Mouse (Mus musculus): ENCODE results near the gene Tnfrsf1a. TPM values are rescaled to one million over a fixed set of nuclear protein-coding genes. Genes with fewer than 3 reads are reported as not detected.

Gene Tnfrsf1a
- polyA plus RNA-seq, 1 experiment from 2014 or later, result 82.6 TPM

- Histone ChIP-seq H3K9me3 (replicated peaks; ENCODE audit: control insufficient read depth, low read length) (no peaks in the 10 kb centered on the region), H3K4me1 (ENCODE audit: control insufficient read depth, insufficient read depth, low read length) (peaks cover 53% of the 10 kb centered on the region), H3K4me2 (ENCODE audit: low read depth, low read length) (peak overlapping the region; percentile 72), H3K4me3 (replicated peaks; ENCODE audit: low read length) (peak overlapping the region; percentile 90), H3K36me3 (ENCODE audit: control insufficient read depth, insufficient read depth, low read length) (no peaks in the 10 kb centered on the region), H3K27me3 (ENCODE audit: control insufficient read depth, insufficient read depth, low read length) (no peaks in the 10 kb centered on the region), H3K27ac (ENCODE audit: low read length) (peak overlapping the region; percentile 92), H3K9ac (ENCODE audit: low read length) (peak overlapping the region; percentile 95)
- no peak for ATAC-seq (ENCODE audit: insufficient read depth, low FRiP score)
- 3% methylated on average over 20 of the region's 20 CpGs for WGBS
Measured at GRCm38 (mm10) chr6:125350231-125350994, 1.3 kb downstream of the Tnfrsf1a start.

- Histone ChIP-seq H3K4me1 (ENCODE audit: control insufficient read depth, insufficient read depth, low read length) (peaks cover 53% of the 10 kb centered on the region), H3K4me2 (ENCODE audit: low read depth, low read length) (peak overlapping the region; percentile 72)
- 64% methylated on average over 2 of the region's 2 CpGs for WGBS
Measured at GRCm38 (mm10) chr6:125350995-125351324, 1.8 kb downstream of the Tnfrsf1a start.

GRCm38 (mm10) chr6:125351368-125352045 is 2.3 kb downstream of the Tnfrsf1a start:
- H3K4me2 ChIP-seq (ENCODE audit: low read depth, low read length), result peak overlapping the region; percentile 72
- H3K27me3 ChIP-seq (ENCODE audit: control insufficient read depth, insufficient read depth, low read length), result no peaks in the 10 kb centered on the region
- H3K4me1 ChIP-seq (ENCODE audit: control insufficient read depth, insufficient read depth, low read length), result peaks cover 58% of the 10 kb centered on the region
- no peak for ATAC-seq (ENCODE audit: insufficient read depth, low FRiP score)
- H3K36me3 ChIP-seq (ENCODE audit: control insufficient read depth, insufficient read depth, low read length), result no peaks in the 10 kb centered on the region
- 0 out of 2 replicates have a peak overlapping the region, but pooled peaks have one; percentile 12 for H3K27ac ChIP-seq (ENCODE audit: low read length)
- peak overlapping the region; percentile 90 for H3K4me3 ChIP-seq (replicated peaks; ENCODE audit: low read length)
- H3K9me3 ChIP-seq (replicated peaks; ENCODE audit: control insufficient read depth, low read length), result no peaks in the 10 kb centered on the region
- 51% methylated on average over 8 of the region's 8 CpGs for WGBS
- H3K9ac ChIP-seq (ENCODE audit: low read length), result peak overlapping the region; percentile 36; the same call in 1 of the 2 replicates

More at GRCm38 (mm10) chr6:125350995-125351324, 1.8 kb downstream of the Tnfrsf1a start:
- Histone ChIP-seq H3K9me3 (replicated peaks; ENCODE audit: control insufficient read depth, low read length) (no peaks in the 10 kb centered on the region), H3K4me3 (replicated peaks; ENCODE audit: low read length) (peak overlapping the region; percentile 90), H3K27ac (ENCODE audit: low read length) (peak overlapping the region; percentile 92; the same call in 1 of the 2 replicates), H3K9ac (ENCODE audit: low read length) (peak overlapping the region; percentile 95), H3K27me3 (ENCODE audit: control insufficient read depth, insufficient read depth, low read length) (no peaks in the 10 kb centered on the region), H3K36me3 (ENCODE audit: control insufficient read depth, insufficient read depth, low read length) (no peaks in the 10 kb centered on the region)
- ATAC-seq (ENCODE audit: insufficient read depth, low FRiP score), result no peak

- Histone ChIP-seq H3K4me1 (ENCODE audit: control insufficient read depth, insufficient read depth, low read length) (peaks cover 61% of the 10 kb centered on the region), H3K4me2 (ENCODE audit: low read depth, low read length) (peak overlapping the region; percentile 72), H3K36me3 (ENCODE audit: control insufficient read depth, insufficient read depth, low read length) (no peaks in the 10 kb centered on the region), H3K4me3 (replicated peaks; ENCODE audit: low read length) (0 out of 2 replicates have a peak overlapping the region, but pooled peaks have one; percentile 90), H3K27ac (ENCODE audit: low read length) (0 out of 2 replicates have a peak overlapping the region, but pooled peaks have one; percentile 12), H3K27me3 (ENCODE audit: control insufficient read depth, insufficient read depth, low read length) (no peaks in the 10 kb centered on the region), H3K9me3 (replicated peaks; ENCODE audit: control insufficient read depth, low read length) (no peaks in the 10 kb centered on the region), H3K9ac (ENCODE audit: low read length) (peak overlapping the region; percentile 36; the same call in 1 of the 2 replicates)
- WGBS, result 57% methylated on average over 5 of the region's 5 CpGs
- no peak for ATAC-seq (ENCODE audit: insufficient read depth, low FRiP score)
Measured at GRCm38 (mm10) chr6:125352046-125352384, 2.9 kb downstream of the Tnfrsf1a start.

- no peak overlapping the region for H3K9ac ChIP-seq (ENCODE audit: low read length)
- peaks cover 2% of the 10 kb centered on the region; the same call in 1 of the 2 replicates for H3K36me3 ChIP-seq (ENCODE audit: control insufficient read depth, insufficient read depth, low read length)
- 66% methylated on average over 4 of the region's 4 CpGs for WGBS
- 0 out of 2 replicates have a peak overlapping the region, but pooled peaks have one; percentile 33 for H3K4me2 ChIP-seq (ENCODE audit: low read depth, low read length)
- peaks cover 61% of the 10 kb centered on the region for H3K4me1 ChIP-seq (ENCODE audit: control insufficient read depth, insufficient read depth, low read length)
- no peaks in the 10 kb centered on the region for H3K9me3 ChIP-seq (replicated peaks; ENCODE audit: control insufficient read depth, low read length)
- no peak for ATAC-seq (ENCODE audit: insufficient read depth, low FRiP score)
- no peak overlapping the region for H3K4me3 ChIP-seq (replicated peaks; ENCODE audit: low read length)
- H3K27me3 ChIP-seq (ENCODE audit: control insufficient read depth, insufficient read depth, low read length), result no peaks in the 10 kb centered on the region
- no peak overlapping the region for H3K27ac ChIP-seq (ENCODE audit: low read length)
Measured at GRCm38 (mm10) chr6:125352811-125353210, 3.6 kb downstream of the Tnfrsf1a start.

- H3K9ac ChIP-seq (ENCODE audit: low read length), result no peak overlapping the region
- no peak for ATAC-seq (ENCODE audit: insufficient read depth, low FRiP score)
- 0 out of 2 replicates have a peak overlapping the region, but pooled peaks have one; percentile 33 for H3K4me2 ChIP-seq (ENCODE audit: low read depth, low read length)
- H3K27me3 ChIP-seq (ENCODE audit: control insufficient read depth, insufficient read depth, low read length), result no peaks in the 10 kb centered on the region
- H3K27ac ChIP-seq (ENCODE audit: low read length), result 0 out of 2 replicates have a peak overlapping the region, but pooled peaks have one; percentile 53
- H3K4me1 ChIP-seq (ENCODE audit: control insufficient read depth, insufficient read depth, low read length), result peaks cover 61% of the 10 kb centered on the region
- H3K4me3 ChIP-seq (replicated peaks; ENCODE audit: low read length), result no peak overlapping the region
- H3K9me3 ChIP-seq (replicated peaks; ENCODE audit: control insufficient read depth, low read length), result no peaks in the 10 kb centered on the region
- H3K36me3 ChIP-seq (ENCODE audit: control insufficient read depth, insufficient read depth, low read length), result peaks cover 6% of the 10 kb centered on the region
- WGBS, result 82% methylated on average over 11 of the region's 11 CpGs
Measured at GRCm38 (mm10) chr6:125353221-125353620, 4.1 kb downstream of the Tnfrsf1a start.

GRCm38 (mm10) chr6:125353655-125354054 is 4.5 kb downstream of the Tnfrsf1a start:
- Histone ChIP-seq H3K27ac (ENCODE audit: low read length) (peak overlapping the region; percentile 53), H3K4me3 (replicated peaks; ENCODE audit: low read length) (no peak overlapping the region), H3K9ac (ENCODE audit: low read length) (peak overlapping the region; percentile 24; the same call in 1 of the 2 replicates), H3K27me3 (ENCODE audit: control insufficient read depth, insufficient read depth, low read length) (no peaks in the 10 kb centered on the region), H3K36me3 (ENCODE audit: control insufficient read depth, insufficient read depth, low read length) (peaks cover 10% of the 10 kb centered on the region), H3K4me1 (ENCODE audit: control insufficient read depth, insufficient read depth, low read length) (peaks cover 61% of the 10 kb centered on the region), H3K9me3 (replicated peaks; ENCODE audit: control insufficient read depth, low read length) (no peaks in the 10 kb centered on the region), H3K4me2 (ENCODE audit: low read depth, low read length) (peak overlapping the region; percentile 33; the same call in 1 of the 2 replicates)
- ATAC-seq (ENCODE audit: insufficient read depth, low FRiP score), result no peak
- WGBS, result 77% methylated on average over 4 of the region's 4 CpGs

GRCm38 (mm10) chr6:125354352-125355151 is 5.4 kb downstream of the Tnfrsf1a start:
- peak overlapping the region; percentile 33 for H3K4me2 ChIP-seq (ENCODE audit: low read depth, low read length)
- 0 out of 2 replicates have a peak, but pooled peaks have one; percentile 31 for ATAC-seq (ENCODE audit: insufficient read depth, low FRiP score)
- peak overlapping the region; percentile 53 for H3K27ac ChIP-seq (ENCODE audit: low read length)
- peak overlapping the region; percentile 2 for H3K4me3 ChIP-seq (replicated peaks; ENCODE audit: low read length)
- peaks cover 56% of the 10 kb centered on the region for H3K4me1 ChIP-seq (ENCODE audit: control insufficient read depth, insufficient read depth, low read length)
- no peaks in the 10 kb centered on the region for H3K9me3 ChIP-seq (replicated peaks; ENCODE audit: control insufficient read depth, low read length)
- peak overlapping the region; percentile 44; the same call in 1 of the 2 replicates for H3K9ac ChIP-seq (ENCODE audit: low read length)
- no peaks in the 10 kb centered on the region for H3K27me3 ChIP-seq (ENCODE audit: control insufficient read depth, insufficient read depth, low read length)
- 9% methylated on average over 14 of the region's 14 CpGs for WGBS
- peaks cover 16% of the 10 kb centered on the region for H3K36me3 ChIP-seq (ENCODE audit: control insufficient read depth, insufficient read depth, low read length)

Measured in stomach, embryonic 16.5 days (tissue).